Mouse (Mus musculus) left cerebral cortex, adult 9 months (tissue): Measurements from ENCODE around the gene Shc3.

Source experiments
- DNase-seq, 2 experiments: peaks; one replicate each; pipeline ENCODE4 v3.0.0; 2022; ENCODE audit warnings: low spot score in 2 of 2

Gene Shc3

GRCm38 (mm10) chr13:51568911-51569684, at the start of gene Shc3:
Gene Shc3 (minus strand): TSS chr13:51569419.
- DNase-seq: peak; percentile 62 to 83

GRCm38 (mm10) chr13:51618602-51619001, 49.4 kb upstream of the Shc3 start:
- no peak for DNase-seq

DNA sequence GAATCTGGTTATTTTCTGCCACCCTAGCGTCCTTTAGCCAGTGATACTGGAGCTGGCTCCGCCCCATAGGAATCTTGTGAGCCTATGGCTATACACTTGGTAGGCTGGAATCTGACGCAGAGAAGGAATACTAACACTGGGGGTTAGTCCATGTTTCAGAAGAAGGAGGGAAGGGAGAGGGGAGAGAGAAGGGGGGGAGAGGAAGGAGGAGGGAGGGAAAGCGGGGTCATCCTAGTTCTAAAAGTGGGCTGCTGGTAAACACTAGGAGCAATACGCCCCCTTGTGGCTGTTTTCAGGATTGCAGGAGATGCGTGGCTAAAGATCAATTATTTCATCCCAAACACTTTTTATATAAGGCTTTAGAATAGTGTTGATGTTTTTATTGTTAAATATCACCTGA, 48.6 kb upstream of the Shc3 start:
- DNase-seq: peak in 1 of 2 experiments; percentile 80

GRCm38 (mm10) chr13:51617306-51617705, 48.1 kb upstream of the Shc3 start:
- DNase-seq: no peak

GRCm38 (mm10) chr13:51616417-51617044, 47.3 kb upstream of the Shc3 start:
- peak; percentile 74 to 89 for DNase-seq

DNA sequence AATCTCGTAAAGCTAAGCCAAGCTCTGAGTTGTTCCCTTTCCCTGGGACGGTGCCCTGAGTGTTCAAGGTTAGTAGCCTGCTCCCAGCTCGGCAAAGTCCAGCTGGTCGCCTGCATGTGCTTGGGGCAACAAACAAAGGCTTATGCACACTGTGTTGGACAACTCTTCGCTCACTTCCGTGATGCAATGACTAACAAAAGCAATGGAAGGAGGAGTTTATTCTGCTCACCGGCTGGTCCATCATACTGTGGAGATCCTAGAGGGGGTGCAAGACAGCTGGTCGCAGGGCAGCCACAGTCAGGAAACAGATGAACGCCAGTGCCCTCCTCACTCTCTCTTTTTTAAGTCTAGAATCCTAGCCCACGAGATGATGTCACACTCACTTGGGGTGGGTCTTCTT, 46.6 kb upstream of the Shc3 start:
- no peak for DNase-seq

GRCm38 (mm10) chr13:51611500-51611899, 42.3 kb upstream of the Shc3 start:
- no peak for DNase-seq

DNA sequence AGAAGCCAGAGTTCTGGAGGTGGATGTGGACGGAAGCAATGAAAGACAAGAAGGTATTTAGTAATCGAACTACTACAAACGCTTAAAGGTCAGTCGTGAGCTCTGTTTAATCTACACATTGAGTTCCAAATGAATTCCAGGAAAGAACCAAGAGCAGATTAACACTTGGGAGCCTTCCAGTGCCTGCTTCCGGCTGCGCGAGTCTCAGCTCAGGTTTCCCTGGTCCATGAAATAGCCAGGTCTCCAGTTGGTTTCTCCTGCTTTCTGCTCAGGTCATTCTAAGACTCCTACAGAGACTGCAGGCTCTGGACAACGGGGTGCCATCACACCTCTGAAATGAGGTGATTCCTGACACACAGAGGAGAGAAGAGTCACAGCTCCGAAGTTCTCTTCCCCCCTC, 41.8 kb upstream of the Shc3 start:
- DNase-seq: no peak

DNA sequence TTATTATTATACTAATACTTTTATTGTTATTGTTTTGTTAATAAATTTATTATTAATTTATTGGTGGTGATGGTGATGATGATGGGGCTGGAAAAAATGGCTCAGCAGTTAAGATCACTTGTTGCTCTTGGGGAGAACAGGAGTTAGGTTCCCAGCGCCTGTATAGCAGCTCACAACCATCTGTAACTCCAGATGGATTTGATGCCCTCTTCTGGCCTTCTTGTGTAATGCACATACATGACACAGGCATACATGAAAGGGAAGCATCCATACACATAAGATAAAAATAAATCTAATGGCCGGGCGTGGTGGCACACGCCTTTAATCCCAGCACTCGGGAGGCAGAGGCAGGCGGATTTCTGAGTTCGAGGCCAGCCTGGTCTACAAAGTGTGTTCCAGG, 40.0 kb upstream of the Shc3 start:
- no peak for DNase-seq

DNA sequence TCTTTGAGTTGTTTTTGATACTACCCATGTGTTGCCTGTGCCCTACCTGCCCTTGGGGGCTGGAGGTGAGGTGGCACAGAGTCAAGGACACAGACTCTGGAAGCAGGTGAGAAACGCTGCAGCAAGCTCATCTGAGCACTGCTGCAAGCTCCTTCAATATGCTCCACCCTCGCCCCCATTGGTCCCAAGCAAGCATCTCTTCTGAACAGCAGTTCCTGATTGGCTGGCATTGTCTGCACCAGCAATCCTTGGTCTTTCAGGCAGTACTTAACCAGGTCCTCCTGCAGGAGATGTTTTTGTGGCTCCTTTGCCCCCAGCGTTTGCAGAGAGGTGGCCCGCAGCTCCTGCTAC, 34.6 kb upstream of the Shc3 start:
- DNase-seq: peak in 1 of 2 experiments; percentile 74

- peak; percentile 57 to 66 for DNase-seq
Observed at GRCm38 (mm10) chr13:51603221-51603893, 34.1 kb upstream of the Shc3 start.

DNA sequence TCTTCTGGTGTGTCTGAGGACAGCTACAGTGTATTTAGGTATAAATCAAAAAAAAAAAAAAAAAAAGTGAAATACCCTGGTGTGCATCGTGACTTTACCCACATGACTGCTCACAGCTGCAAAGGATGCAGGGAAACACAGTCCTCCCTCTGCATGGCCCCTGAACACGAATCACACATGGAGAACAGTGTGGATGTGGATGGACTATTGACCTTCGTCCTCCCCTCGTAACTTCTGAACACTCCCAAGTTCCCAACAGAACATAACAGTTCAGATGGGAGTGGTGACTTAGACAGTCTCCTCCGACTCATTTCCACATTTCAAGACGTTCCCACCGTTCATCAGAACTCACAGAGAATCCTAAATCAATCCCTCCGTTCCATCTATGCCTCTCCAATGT, 33.5 kb upstream of the Shc3 start:
- no peak for DNase-seq

DNA sequence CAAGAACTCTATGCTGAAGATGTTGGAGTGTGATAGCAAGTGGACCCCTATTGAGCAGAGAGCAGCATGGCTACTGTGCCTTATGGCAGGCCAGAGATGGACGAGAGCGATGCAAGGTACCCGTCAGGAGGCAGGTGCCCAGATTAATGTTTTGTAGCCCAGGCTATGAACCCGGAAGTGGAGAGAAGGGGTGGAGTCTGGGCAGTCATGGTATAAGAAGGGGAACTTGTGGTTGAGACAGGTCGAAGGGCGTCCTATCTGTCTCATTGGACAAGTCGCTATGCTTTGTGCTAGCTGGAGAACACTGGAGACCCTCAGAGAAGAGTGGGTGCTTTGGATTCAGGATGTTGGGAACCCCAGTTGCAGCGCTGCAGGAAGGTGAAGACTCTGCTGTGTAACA, 30.9 kb upstream of the Shc3 start:
- no peak for DNase-seq

DNA sequence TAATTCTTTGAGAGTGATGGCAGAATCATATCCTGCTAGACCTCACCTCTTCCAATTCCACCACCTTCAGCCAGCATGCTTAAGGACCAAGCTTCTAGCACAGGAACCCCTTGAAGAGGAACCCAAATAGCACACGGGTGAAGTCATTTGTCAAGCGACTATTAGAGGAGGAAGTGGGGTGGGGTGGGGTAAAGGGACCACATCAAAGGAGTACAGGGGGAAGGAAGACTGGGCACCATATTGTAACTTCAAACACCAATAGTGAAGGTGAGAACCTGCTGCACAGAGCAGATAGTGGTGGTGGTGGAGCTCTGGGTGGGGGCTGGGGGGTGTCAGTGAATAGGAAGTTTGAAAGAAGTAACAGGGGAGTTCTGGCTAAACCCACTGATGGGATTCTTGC, 28.8 kb upstream of the Shc3 start:
- no peak for DNase-seq

GRCm38 (mm10) chr13:51595404-51595803, 26.2 kb upstream of the Shc3 start:
- DNase-seq: peak in 1 of 2 experiments; percentile 51

DNA sequence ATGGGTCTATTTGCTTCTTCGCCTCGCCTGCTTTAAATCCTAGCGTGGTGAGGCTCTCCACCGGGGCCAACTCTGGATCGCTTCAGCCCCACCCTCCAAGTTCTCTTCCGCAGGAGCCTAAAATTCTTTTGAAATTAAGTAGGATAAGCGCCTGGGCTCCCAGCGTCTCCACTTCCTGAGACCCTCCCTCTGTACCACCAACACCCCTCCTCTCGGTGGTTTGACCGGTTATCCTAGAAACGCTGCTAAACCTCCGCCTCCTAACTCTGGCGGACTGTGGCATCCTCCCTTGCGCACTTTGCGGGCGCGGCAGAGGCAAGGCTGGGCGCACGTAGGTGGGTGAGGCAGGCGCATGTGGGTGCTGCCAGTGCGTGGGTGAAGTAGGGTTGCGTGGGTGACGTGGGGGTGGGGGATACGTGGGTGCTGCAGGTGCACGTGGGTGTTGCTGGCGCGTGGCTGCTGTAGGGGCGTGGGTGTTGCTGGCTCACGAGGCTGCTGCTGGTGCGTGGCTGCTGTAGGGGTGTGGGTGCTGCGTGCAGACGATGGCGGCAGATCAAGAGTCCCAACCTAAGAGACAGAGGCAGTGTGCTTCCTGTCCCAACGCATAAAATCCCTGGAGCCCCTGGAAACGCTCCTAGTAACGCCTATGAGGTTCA, 25.6 kb upstream of the Shc3 start:
- peak in 1 of 2 experiments; percentile 48 for DNase-seq

DNA sequence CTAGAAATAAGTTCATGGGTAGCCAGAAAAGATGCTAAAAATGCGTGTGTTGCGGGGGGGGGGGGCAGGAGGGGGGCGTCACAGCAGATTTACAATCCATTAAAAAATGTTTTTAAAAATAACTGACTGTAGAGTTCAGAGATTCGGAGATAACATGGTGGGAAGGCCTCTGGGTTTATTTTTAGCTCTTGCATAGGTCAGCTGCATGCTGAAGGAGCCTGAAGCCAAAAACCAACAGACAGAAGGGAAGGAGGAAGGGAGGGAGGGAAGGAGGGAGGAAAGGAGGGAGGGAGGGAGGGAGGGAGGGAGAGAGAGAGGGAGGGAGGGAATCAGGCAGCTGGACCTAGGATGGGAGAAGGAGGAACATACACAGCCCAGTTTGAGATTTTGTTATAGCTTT, 18.8 kb upstream of the Shc3 start:
- no peak for DNase-seq

- no peak for DNase-seq
Observed at GRCm38 (mm10) chr13:51582204-51582603, 13.0 kb upstream of the Shc3 start.

GRCm38 (mm10) chr13:51580263-51581044, 11.2 kb upstream of the Shc3 start:
- peak in 1 of 2 experiments; percentile 61 for DNase-seq

DNA sequence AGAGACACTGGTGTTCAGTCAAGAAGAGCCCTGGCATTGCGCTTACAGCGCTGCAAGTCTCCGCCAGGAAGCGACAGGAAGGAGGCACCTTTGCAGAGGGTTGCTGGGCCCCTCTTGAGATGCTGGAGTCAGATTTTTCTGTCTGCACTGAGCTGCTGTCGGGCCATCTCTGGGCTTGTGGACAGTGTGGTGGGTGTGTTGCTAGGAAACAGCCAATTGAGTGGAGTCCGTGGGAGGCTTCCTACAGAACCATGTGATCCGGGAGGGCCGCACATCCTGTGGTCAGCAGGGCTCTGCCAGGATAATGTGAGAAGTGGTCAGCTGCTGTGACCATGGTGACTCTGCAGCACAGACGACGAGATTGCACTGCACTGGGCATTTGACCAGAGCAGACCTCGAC, 4.6 kb upstream of the Shc3 start:
- DNase-seq: peak in 1 of 2 experiments; percentile 80

DNA sequence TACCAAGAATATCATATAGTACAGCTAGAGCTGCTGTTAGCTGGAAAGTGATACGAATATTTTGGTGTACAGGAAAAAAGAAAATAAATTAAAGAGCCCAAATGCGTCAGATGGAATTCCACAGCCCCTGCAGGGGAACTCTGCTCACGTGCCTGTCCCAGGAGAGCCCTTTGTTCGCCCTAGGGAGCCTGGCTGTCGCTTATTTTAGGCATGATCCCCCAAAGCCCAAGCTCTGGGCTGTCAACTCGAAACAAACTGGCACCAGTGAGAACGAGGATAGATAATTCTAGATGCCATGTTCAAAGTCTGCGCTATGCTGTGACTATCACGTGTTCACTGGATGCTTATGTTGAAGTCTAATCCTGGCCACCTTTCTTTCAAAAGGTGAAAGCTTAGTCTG, 892 bp upstream of the Shc3 start:
- no peak for DNase-seq

GRCm38 (mm10) chr13:51569685-51570068, 458 bp upstream of the Shc3 start:
- DNase-seq: peak in 1 of 2 experiments; percentile 21
